Mouse (Mus musculus) gastrocnemius, postnatal 4 days (tissue): Measurements from ENCODE around the gene Slc2a13. TPM values are rescaled to one million over a fixed set of nuclear protein-coding genes. Genes with fewer than 3 reads are reported as not detected.

Experiments used
- DNase-seq, 2 experiments: peaks; one replicate each; pipeline ENCODE4 v3.0.0; 2021 to 2022; ENCODE audit warnings: low spot score in 2 of 2, mixed read lengths in 2 of 2
- total RNA-seq, 2 experiments: library from RNA; stranded (reverse); gene quantifications; 2 replicates each; pipeline ENCODE4 v1.2.3; 2021

Gene Slc2a13
- total RNA-seq, 2 experiments from 2014 or later: 5.4 to 5.6 TPM

GRCm38 (mm10) chr15:91281521-91281920 is 291.5 kb downstream of the Slc2a13 start:
- no peak for DNase-seq

- no peak for DNase-seq
Observed at GRCm38 (mm10) chr15:91279571-91279970, 293.5 kb downstream of the Slc2a13 start.

- DNase-seq: no peak
Observed at GRCm38 (mm10) chr15:91275961-91276360, 297.1 kb downstream of the Slc2a13 start.

GRCm38 (mm10) chr15:91268532-91268931 is 304.5 kb downstream of the Slc2a13 start:
- no peak for DNase-seq

- DNase-seq: no peak
Observed at GRCm38 (mm10) chr15:91263926-91264325, 309.1 kb downstream of the Slc2a13 start.

- no peak for DNase-seq
Observed at GRCm38 (mm10) chr15:91260578-91260977, 312.5 kb downstream of the Slc2a13 start.

- DNase-seq: no peak
Observed at GRCm38 (mm10) chr15:91257140-91257539, 315.9 kb downstream of the Slc2a13 start.

GRCm38 (mm10) chr15:91255308-91255707 is 317.8 kb downstream of the Slc2a13 start:
- no peak for DNase-seq

- DNase-seq: no peak
Observed at GRCm38 (mm10) chr15:91252956-91253355, 320.1 kb downstream of the Slc2a13 start.

- DNase-seq: no peak
Observed at GRCm38 (mm10) chr15:91251544-91252408, 321.3 kb downstream of the Slc2a13 start.

GRCm38 (mm10) chr15:91250815-91251214 is 322.2 kb downstream of the Slc2a13 start:
- no peak for DNase-seq

- DNase-seq: no peak
Observed at GRCm38 (mm10) chr15:91240683-91241335, 332.3 kb downstream of the Slc2a13 start.

GRCm38 (mm10) chr15:91237294-91237693 is 335.8 kb downstream of the Slc2a13 start:
- no peak for DNase-seq

Other genes starting within 250 kb of the Slc2a13 start
- gene Lrrk2, start 99.9 kb upstream of the Slc2a13 start, total RNA-seq: 1 to 10 TPM; 9.5 to 9.8 TPM